Mouse (Mus musculus) limb, embryonic 15.5 days (tissue): ENCODE measurements around the gene Zfp202. TPM values are rescaled to one million over a fixed set of nuclear protein-coding genes. Genes with fewer than 3 reads are reported as not detected.

Experiments
- ATAC-seq: fragments of 200-750 bp; cut with Nextera tagmentation; 2 replicates; pipeline ENCODE4 v1.8.0; 2017; ENCODE audit warnings: low read depth, moderate TSS enrichment; ENCODE audit not compliant: insufficient number of reproducible peaks, low FRiP score, low TSS enrichment
- H3K27ac ChIP-seq: fragments of 300-500 bp; sonication (generic); 2 replicates; pipeline ENCODE4 v1.5.1; 2015; ENCODE audit warnings: moderate library complexity, mild to moderate bottlenecking, inconsistent platforms
- H3K27me3 ChIP-seq: fragments of 300-500 bp; sonication (generic); 2 replicates; pipeline ENCODE4 v1.6.1; 2015; ENCODE audit warnings: inconsistent platforms
- H3K36me3 ChIP-seq: fragments of 300-500 bp; sonication (generic); 2 replicates; pipeline ENCODE4 v1.6.1; 2015; ENCODE audit warnings: inconsistent platforms
- H3K4me1 ChIP-seq: fragments of 300-500 bp; sonication (generic); 2 replicates; pipeline ENCODE4 v1.6.1; 2015; ENCODE audit warnings: inconsistent platforms
- H3K4me2 ChIP-seq: fragments of 300-500 bp; sonication (generic); 2 replicates; pipeline ENCODE4 v1.6.1; 2015; ENCODE audit warnings: mild to moderate bottlenecking, inconsistent platforms
- H3K4me3 ChIP-seq: fragments of 300-500 bp; sonication (generic); 2 replicates; pipeline ENCODE4 v1.5.1; 2015; ENCODE audit warnings: mild to moderate bottlenecking, inconsistent platforms
- H3K9ac ChIP-seq: fragments of 300-500 bp; sonication (generic); 2 replicates; pipeline ENCODE4 v1.6.1; 2015; ENCODE audit warnings: inconsistent platforms
- H3K9me3 ChIP-seq: fragments of 300-500 bp; sonication (generic); 2 replicates; pipeline ENCODE4 v1.6.1; 2016; ENCODE audit warnings: inconsistent platforms
- WGBS: fragments of 180-500 bp; shearing (Covaris S2); methylation state at CpG from one replicate; pipeline ENCODE4 v1.1.7; 2015; 5-methylcytosine and 5-hydroxymethylcytosine counted together
- polyA plus RNA-seq: library from polyadenylated mRNA; unstranded; fragments of >200 nt; fragmentation: Nextera tagmentation; extraction: Ambion mirVana; gene quantifications from 2 replicates; pipeline ENCODE4 v1.2.1, GENCODE M21; 2015

Gene Zfp202
- polyA plus RNA-seq, 1 experiment from 2014 or later, result 4.9 TPM

DNA sequence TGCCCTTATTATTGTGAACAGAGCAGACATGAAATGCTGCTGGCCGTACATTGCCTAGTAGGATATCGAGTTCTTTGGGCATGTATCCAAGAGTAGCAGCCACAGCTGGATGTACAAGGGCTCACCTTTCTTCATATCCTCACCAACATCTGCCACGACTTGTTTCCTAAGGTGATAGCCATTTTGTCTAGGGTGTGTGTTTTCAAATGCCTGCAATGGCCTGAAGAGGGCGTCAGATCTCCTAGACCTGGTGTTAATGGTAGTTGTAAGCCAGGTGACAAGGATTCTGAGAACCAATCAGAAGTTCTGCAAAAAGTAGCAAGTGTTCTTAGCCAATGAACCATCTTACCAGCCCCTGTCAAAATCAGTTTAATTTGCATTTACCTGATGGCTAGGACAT lies 24.5 kb downstream of the Zfp202 start:
- peaks cover 15% of the 10 kb centered on the region for H3K36me3 ChIP-seq
- no peak for ATAC-seq
- H3K27me3 ChIP-seq, result no peaks in the 10 kb centered on the region
- H3K9me3 ChIP-seq, result no peaks in the 10 kb centered on the region
- 63% methylated on average over 4 of the region's 4 CpGs for WGBS
- H3K27ac ChIP-seq, result no peak overlapping the region
- no peaks in the 10 kb centered on the region for H3K4me1 ChIP-seq
- H3K4me2 ChIP-seq, result no peak overlapping the region
- no peak overlapping the region for H3K9ac ChIP-seq
- H3K4me3 ChIP-seq, result no peak overlapping the region

DNA sequence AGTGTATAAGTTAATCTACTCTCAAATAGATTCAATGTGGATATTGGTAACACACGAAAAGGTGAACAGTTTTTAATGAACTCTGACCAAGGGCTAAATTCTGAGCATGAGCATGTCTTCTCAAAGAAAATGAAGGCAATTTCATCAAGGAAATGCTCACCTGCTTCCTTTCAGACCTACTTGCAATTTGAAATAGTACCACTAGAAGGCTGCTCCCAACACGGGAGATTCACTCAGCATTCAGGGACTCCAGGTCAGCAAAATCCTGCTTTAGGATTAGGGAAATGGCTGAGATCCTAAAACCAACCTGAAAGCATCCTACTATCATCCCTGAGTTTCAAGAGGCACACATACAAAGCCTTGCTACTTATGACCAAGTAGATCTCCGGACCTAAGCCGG lies 32.2 kb downstream of the Zfp202 start:
- no peak overlapping the region for H3K9ac ChIP-seq
- H3K4me1 ChIP-seq, result no peaks in the 10 kb centered on the region
- no peaks in the 10 kb centered on the region for H3K27me3 ChIP-seq
- 72% methylated on average over 4 of the region's 4 CpGs for WGBS
- no peaks in the 10 kb centered on the region for H3K36me3 ChIP-seq
- no peak overlapping the region for H3K4me2 ChIP-seq
- no peak for ATAC-seq
- H3K27ac ChIP-seq, result no peak overlapping the region
- no peaks in the 10 kb centered on the region for H3K9me3 ChIP-seq
- H3K4me3 ChIP-seq, result no peak overlapping the region

DNA sequence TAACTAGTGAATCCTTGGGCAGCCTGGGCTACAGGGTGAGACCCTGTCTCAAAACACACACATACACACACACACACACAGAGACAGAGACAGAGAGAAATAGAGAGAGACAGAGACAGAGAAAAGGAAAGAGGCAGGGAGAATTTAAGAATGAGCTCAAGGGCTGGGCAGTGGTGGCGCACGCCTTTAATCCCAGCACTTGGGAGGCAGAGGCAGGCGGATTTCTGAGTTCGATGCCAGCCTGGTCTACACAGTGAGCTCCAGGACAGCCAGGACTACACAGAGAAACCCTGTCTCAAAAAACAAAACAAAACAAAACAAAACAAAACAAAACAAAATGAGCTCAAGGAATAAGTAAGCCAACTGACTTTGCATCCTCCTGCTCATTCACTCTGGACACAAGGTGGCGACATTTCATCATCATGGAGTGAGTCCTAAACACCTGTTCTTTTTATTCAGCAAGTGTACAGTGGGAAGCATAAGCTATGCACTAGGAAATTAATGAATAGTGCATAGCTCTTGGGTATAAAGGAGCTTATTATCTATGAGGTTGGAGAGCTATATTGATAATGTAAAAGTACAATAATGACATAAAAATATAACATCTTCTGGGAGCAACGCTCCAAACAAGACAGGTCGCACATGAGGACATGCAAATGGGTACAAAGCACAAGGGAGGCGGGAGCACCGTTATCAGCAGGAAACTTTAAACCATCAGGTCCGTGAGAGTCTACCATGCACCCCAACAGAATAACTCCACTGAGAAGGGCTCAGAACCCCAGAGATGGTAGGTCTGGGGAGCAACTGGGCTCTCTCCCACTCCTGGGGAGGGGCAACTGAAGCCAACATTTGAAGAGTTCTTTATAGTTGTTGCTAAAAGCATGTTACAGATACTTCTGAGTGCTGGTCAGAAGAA lies 36.0 kb downstream of the Zfp202 start:
- no peak for ATAC-seq
- Histone ChIP-seq H3K9ac (no peak overlapping the region), H3K4me2 (no peak overlapping the region)

DNA sequence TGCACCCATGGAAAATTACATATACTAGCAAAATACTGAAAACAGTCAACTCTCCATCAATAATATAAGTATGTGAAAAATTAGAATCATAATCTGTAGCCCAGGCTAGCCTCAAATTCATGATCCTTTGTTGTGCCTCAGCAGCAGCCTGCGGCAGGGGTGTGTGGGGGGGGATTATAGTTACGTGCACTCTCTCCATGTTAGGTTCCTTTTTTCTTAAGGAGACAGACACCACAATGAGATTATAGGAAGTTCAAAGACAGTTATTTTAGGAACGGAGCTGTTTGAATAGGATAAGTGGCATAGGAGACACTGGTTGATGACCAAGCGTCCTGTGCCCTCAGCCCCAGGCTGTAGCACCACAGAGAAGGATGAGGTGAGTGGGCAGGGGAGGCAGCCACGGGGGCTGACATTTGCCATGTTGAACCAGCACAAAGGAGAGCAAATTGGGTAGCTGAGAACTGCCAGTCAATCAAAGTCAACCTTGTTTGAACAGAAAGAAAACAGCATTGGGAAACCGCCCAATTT lies 36.8 kb downstream of the Zfp202 start:
- no peak for ATAC-seq
- 67% methylated on average over 6 of the region's 6 CpGs for WGBS
- H3K9me3 ChIP-seq, result no peaks in the 10 kb centered on the region

More for the DNA sequence above, 36.0 kb downstream of the Zfp202 start:
- no peak overlapping the region for H3K4me3 ChIP-seq
- H3K27ac ChIP-seq, result no peak overlapping the region
- no peaks in the 10 kb centered on the region for H3K27me3 ChIP-seq
- whole genome bisulfite sequencing, result 73% methylated on average over 10 of the region's 10 CpGs
- no peaks in the 10 kb centered on the region for H3K4me1 ChIP-seq
- no peaks in the 10 kb centered on the region for H3K9me3 ChIP-seq
- no peaks in the 10 kb centered on the region for H3K36me3 ChIP-seq

DNA sequence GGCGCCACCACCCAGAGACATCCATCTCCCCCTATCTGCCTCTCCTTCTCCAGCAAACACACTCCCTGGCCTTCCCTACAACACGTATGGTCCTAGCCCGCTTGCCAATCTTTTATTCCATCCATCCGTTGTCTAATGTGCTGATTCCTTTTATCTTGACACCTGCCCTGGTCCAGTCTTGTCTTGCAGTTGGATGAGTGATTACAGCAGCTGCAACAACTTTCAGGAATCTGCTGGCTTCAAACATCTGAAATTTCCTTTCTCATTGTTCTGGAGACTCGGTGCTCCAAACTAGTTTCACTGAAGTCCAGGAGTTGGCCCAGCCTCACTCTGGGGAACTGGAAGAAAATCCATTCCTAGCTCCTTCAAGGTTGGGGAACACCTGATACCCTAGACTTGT lies 37.4 kb downstream of the Zfp202 start:
- Histone ChIP-seq H3K4me2 (no peak overlapping the region), H3K4me3 (no peak overlapping the region), H3K36me3 (no peaks in the 10 kb centered on the region), H3K9ac (no peak overlapping the region), H3K27me3 (no peaks in the 10 kb centered on the region), H3K9me3 (no peaks in the 10 kb centered on the region), H3K4me1 (no peaks in the 10 kb centered on the region), H3K27ac (no peak overlapping the region)
- 62% methylated on average over 5 of the region's 5 CpGs for WGBS
- no peak for ATAC-seq

More for the DNA sequence above, 36.8 kb downstream of the Zfp202 start:
- H3K4me1 ChIP-seq, result no peaks in the 10 kb centered on the region
- H3K4me3 ChIP-seq, result no peak overlapping the region
- H3K4me2 ChIP-seq, result no peak overlapping the region
- H3K36me3 ChIP-seq, result no peaks in the 10 kb centered on the region
- H3K9ac ChIP-seq, result no peak overlapping the region
- H3K27me3 ChIP-seq, result no peaks in the 10 kb centered on the region
- no peak overlapping the region for H3K27ac ChIP-seq

DNA sequence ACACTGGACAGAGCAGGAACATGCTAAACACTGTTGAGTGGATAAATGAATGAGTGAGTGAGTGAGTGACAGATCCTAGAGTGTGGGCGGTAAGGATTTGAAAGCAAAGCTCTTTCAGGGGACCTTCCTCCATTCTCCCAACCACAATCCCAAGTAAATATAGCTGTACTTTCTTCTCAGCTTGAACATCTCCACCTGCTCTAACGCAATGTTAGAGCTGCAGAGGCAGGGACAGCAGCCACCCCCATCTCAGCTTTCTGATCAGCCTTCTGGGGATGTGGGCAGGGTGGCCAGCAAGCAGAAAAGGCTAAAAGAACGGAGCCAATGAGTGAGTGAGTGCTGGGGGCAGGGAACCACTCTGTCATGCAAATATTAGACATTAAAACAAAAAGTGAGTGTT lies 38.9 kb downstream of the Zfp202 start:
- WGBS, result 73% methylated on average over 3 of the region's 3 CpGs
- Histone ChIP-seq H3K27ac (no peak overlapping the region), H3K36me3 (no peaks in the 10 kb centered on the region), H3K4me3 (no peak overlapping the region), H3K4me1 (no peaks in the 10 kb centered on the region), H3K9me3 (no peaks in the 10 kb centered on the region), H3K9ac (no peak overlapping the region), H3K27me3 (no peaks in the 10 kb centered on the region), H3K4me2 (no peak overlapping the region)
- no peak for ATAC-seq

DNA sequence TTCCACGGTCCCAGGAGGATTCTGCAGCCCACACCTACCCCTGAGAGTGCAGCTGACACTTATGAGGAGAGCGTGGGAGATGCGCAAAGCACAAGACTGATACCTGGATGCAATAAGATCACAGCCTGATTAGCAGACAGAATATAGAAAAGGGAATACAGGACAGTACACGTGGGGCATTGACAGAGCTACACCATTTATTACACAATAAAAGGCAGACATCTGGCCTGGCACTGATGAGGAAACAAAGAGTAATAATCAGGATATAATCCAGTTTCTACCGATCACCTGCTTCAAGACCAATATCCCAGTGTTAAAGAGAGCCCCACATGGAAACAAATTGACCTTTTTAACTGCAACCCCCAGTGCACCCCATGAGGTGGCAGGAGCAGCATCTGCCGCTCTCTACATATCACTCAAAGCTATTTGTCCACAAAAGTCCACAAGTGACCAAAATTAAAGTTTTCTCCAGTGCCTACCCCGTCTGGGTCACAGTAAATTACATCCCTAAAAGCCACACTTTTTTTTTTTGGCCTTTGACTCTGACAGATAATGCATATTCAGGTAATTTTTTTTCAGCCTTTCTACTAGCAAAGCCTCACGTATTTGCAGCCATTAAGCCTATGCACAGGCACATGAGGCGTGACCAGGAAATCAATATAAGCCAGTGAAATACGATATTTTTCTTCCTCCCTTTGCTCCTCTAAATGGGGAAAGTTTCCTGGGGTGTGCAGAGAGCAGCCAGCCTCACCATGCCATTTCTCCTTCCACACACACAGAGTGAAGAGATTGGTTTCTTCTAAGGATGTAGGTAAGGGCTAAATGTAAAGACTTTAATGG lies 42.3 kb downstream of the Zfp202 start:
- no peak for ATAC-seq
- no peaks in the 10 kb centered on the region for H3K4me1 ChIP-seq
- no peak overlapping the region for H3K4me3 ChIP-seq
- no peak overlapping the region for H3K4me2 ChIP-seq
- H3K27ac ChIP-seq, result no peak overlapping the region
- no peaks in the 10 kb centered on the region for H3K36me3 ChIP-seq
- no peaks in the 10 kb centered on the region for H3K27me3 ChIP-seq
- H3K9ac ChIP-seq, result no peak overlapping the region
- no peaks in the 10 kb centered on the region for H3K9me3 ChIP-seq
- WGBS, result 46% methylated on average over 10 of the region's 10 CpGs

DNA sequence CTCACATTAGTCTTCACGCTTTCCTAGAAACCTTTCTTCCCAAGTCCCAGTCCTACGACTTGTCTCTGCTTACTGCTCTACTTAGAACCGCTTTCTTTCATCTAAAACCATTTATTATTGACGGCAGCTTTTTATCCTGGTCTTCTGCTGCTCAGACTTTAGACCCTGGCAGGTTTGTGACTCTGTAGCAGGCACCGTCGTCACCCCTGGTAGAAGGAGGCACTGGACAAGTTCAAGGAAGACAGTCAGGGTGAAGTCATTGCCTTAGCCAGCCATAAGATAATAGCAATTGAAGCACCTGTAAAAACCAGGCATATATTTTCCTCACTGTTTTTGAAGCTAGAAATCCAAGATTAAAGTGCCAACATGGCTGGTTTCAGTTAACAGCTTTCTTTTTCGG lies 43.1 kb downstream of the Zfp202 start:
- H3K4me3 ChIP-seq, result no peak overlapping the region

DNA sequence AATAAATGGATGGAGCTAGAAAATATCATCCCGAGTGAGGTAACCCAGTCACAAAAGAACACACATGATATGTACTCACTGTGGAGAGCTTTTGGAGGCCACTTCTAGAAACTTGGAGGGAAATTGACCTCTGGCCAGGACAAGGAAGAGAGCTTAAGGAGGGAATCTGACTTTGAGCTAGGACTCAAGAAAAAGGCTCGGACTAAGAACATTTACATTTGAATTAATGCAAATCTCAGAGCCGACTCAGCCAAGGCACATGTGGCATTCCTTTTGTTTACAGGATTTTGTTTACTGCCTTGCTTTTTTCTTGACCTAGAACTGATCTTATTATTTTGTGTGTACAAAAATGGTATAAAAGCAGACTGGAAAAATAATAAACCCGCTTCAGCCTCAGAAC lies 47.6 kb downstream of the Zfp202 start:
- peaks cover 17% of the 10 kb centered on the region for H3K27me3 ChIP-seq
- H3K27ac ChIP-seq, result no peak overlapping the region
- no peak overlapping the region for H3K9ac ChIP-seq
- no peak overlapping the region for H3K4me2 ChIP-seq
- no peaks in the 10 kb centered on the region for H3K36me3 ChIP-seq
- WGBS, result 36% methylated on average over 4 of the region's 4 CpGs
- H3K4me1 ChIP-seq, result peaks cover 9% of the 10 kb centered on the region
- H3K4me3 ChIP-seq, result no peak overlapping the region
- no peak for ATAC-seq
- no peaks in the 10 kb centered on the region for H3K9me3 ChIP-seq

More for the DNA sequence above, 43.1 kb downstream of the Zfp202 start:
- Histone ChIP-seq H3K27ac (no peak overlapping the region), H3K36me3 (no peaks in the 10 kb centered on the region), H3K9me3 (no peaks in the 10 kb centered on the region), H3K27me3 (peaks cover 7% of the 10 kb centered on the region), H3K9ac (no peak overlapping the region), H3K4me2 (no peak overlapping the region), H3K4me1 (no peaks in the 10 kb centered on the region)
- no peak for ATAC-seq
- 71% methylated on average over 7 of the region's 7 CpGs for WGBS

DNA sequence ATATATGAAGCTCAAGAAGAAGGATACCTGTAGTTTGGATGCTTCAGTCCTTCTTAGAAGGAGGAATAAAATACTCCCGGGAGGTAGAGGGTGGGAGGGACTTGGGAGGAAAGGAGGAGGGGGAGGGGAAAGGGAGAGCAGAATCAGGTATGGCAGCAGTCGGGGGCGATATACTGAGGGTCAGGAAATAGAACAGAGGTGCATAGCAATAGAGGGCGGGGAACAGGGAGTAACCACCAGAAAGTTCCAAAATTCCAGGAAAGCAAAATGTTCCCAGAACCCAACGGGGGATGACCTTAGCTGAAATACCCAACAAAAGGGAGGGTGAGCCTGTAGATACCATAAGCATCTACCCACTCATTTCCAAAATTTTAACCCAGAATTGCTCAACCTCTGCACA lies 48.2 kb downstream of the Zfp202 start:
- no peak overlapping the region for H3K27ac ChIP-seq
- no peak overlapping the region for H3K4me3 ChIP-seq
- peaks cover 9% of the 10 kb centered on the region for H3K4me1 ChIP-seq
- WGBS, result 23% methylated on average over 5 of the region's 5 CpGs
- H3K9me3 ChIP-seq, result no peaks in the 10 kb centered on the region
- H3K4me2 ChIP-seq, result no peak overlapping the region
- no peak overlapping the region for H3K9ac ChIP-seq
- ATAC-seq, result no peak
- H3K27me3 ChIP-seq, result peaks cover 17% of the 10 kb centered on the region
- H3K36me3 ChIP-seq, result no peaks in the 10 kb centered on the region

DNA sequence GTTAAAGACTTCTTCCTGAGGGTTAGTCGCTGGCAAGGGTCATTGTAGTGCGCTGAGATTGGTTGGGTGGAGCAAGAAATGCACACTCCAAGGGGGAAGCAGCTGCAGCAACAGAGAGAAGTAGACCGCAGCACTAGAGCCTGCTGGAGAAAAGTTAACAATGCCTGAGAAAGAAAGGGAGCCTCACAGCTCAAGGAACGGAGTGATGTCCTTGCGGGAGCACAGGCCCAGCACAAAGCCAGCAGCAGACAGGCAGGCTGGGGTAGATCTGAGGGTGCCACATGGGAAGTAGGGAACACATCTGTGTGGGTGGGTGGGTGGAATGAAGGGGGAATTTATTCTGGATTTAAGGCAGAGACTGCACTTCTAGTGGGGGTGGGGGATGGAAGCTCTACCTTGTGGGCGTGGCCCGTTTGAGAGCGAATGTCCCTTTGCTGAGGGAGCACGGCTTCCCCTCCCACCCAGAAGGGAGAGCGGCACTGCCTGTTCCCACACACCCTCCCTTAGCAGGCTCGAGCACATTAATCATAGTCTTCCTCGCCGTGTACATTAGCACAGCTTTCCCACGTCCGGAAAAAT lies 49.2 kb downstream of the Zfp202 start:
- under 1% methylated on average over 15 of the region's 15 CpGs for WGBS
- ATAC-seq, result 0 out of 2 replicates have a peak, but pooled peaks have one; percentile 67
- 0 out of 2 replicates have a peak overlapping the region, but pooled peaks have one; percentile 4 for H3K27ac ChIP-seq
- peak overlapping the region; percentile 17; the same call in 1 of the 2 replicates for H3K9ac ChIP-seq
- no peaks in the 10 kb centered on the region for H3K9me3 ChIP-seq
- H3K27me3 ChIP-seq, result peaks cover 17% of the 10 kb centered on the region
- H3K4me2 ChIP-seq, result peak overlapping the region; percentile 71
- H3K36me3 ChIP-seq, result no peaks in the 10 kb centered on the region
- H3K4me3 ChIP-seq, result peak overlapping the region; percentile 41
- peaks cover 9% of the 10 kb centered on the region for H3K4me1 ChIP-seq
